Mouse (Mus musculus) liver, postnatal 0 days (tissue): ENCODE results near the gene Chmp6. TPM values are rescaled to one million over a fixed set of nuclear protein-coding genes. Genes with fewer than 3 reads are reported as not detected.
A peak's percentile ranks its signal among the peaks of the same experiment; 100 is the strongest.

Experiments used
- ATAC-seq: fragments of 200-750 bp; cut with Nextera tagmentation; 2 replicates; pipeline ENCODE4 v1.8.0; 2017; ENCODE audit warnings: mild to moderate bottlenecking, moderate library complexity
- DNase-seq: peaks from one replicate; pipeline ENCODE4 v3.0.0-alpha.2; 2016
- H3K27ac ChIP-seq: fragments of 300-500 bp; sonication (generic); 2 replicates; pipeline ENCODE4 v1.5.1; 2014; ENCODE audit warnings: antibody characterized with exemption, moderate library complexity, mild to moderate bottlenecking, low read depth
- H3K27me3 ChIP-seq: fragments of 300-500 bp; sonication (generic); 2 replicates; pipeline ENCODE4 v1.6.1; 2014; ENCODE audit warnings: low read length, control low read depth, mixed read lengths; ENCODE audit not compliant: insufficient read depth
- H3K36me3 ChIP-seq: fragments of 300-500 bp; sonication (generic); replicated peaks from 2 replicates; pipeline ENCODE4 v1.6.1; 2014; ENCODE audit warnings: mild to moderate bottlenecking, control low read depth, low read length, moderate library complexity, mixed read lengths; ENCODE audit not compliant: insufficient read depth
- H3K4me1 ChIP-seq: fragments of 300-500 bp; sonication (generic); 2 replicates; pipeline ENCODE4 v1.6.1; 2014; ENCODE audit warnings: antibody characterized with exemption, mild to moderate bottlenecking, control low read depth; ENCODE audit not compliant: insufficient read depth
- H3K4me2 ChIP-seq: fragments of 300-500 bp; sonication (generic); 2 replicates; pipeline ENCODE4 v1.6.1; 2014; ENCODE audit warnings: low read depth, mild to moderate bottlenecking, low read length, moderate library complexity, mixed read lengths
- H3K4me3 ChIP-seq: fragments of 300-500 bp; sonication (generic); 2 replicates; pipeline ENCODE4 v1.5.1; 2014; ENCODE audit warnings: low read depth, low read length
- H3K9ac ChIP-seq: fragments of 300-500 bp; sonication (generic); replicated peaks from 2 replicates; pipeline ENCODE4 v1.6.1; 2014; ENCODE audit warnings: mild to moderate bottlenecking, moderate library complexity
- H3K9me3 ChIP-seq: fragments of 300-500 bp; sonication (generic); 2 replicates; pipeline ENCODE4 v1.6.1; 2016; ENCODE audit warnings: mild to moderate bottlenecking, control low read depth, low read length, mixed read lengths
- CTCF ChIP-seq: sonication (generic); IDR thresholded peaks from 2 replicates; pipeline ENCODE4 v1.5.1; 2016; ENCODE audit warnings: antibody characterized with exemption, low read depth
- EP300 ChIP-seq: IDR thresholded peaks from 2 replicates; pipeline ENCODE4 v1.6.1; 2016; ENCODE audit warnings: antibody characterized with exemption, low read depth, mild to moderate bottlenecking
- WGBS: fragments of 180-500 bp; shearing (Covaris S2); extraction: QIAGEN DNeasy Blood & Tissue Kit; methylation state at CpG from one replicate; pipeline ENCODE4 v1.1.7; 2014; ENCODE audit not compliant: insufficient replicate concordance; 5-methylcytosine and 5-hydroxymethylcytosine counted together
- polyA plus RNA-seq: library from polyadenylated mRNA; unstranded; fragments of >200 nt; fragmentation: Nextera tagmentation; extraction: Ambion mirVana; gene quantifications from 2 replicates; pipeline ENCODE4 v1.2.1, GENCODE M21; 2015

The Chmp6 gene
- polyA plus RNA-seq, 1 experiment from 2014 or later, result 30.5 TPM

GRCm38 (mm10) chr11:119919432-119919831, 6.2 kb downstream of the Chmp6 start:
- Histone ChIP-seq H3K36me3 (peaks cover 21% of the 10 kb centered on the region), H3K27me3 (no peaks in the 10 kb centered on the region), H3K4me2 (no peak overlapping the region), H3K9ac (no peak overlapping the region), H3K27ac (no peak overlapping the region), H3K4me1 (peaks cover 17% of the 10 kb centered on the region), H3K9me3 (no peaks in the 10 kb centered on the region), H3K4me3 (no peak overlapping the region)
- no peak for DNase-seq
- ATAC-seq, result no peak
- WGBS, result 86% methylated on average over 4 of the region's 4 CpGs
- no peak for TF ChIP-seq CTCF
- TF ChIP-seq EP300, result no peak

GRCm38 (mm10) chr11:119919897-119920296, 6.7 kb downstream of the Chmp6 start:
- TF ChIP-seq EP300, result no peak
- peak; percentile 94 for TF ChIP-seq CTCF
- Histone ChIP-seq H3K27ac (no peak overlapping the region), H3K9me3 (no peaks in the 10 kb centered on the region), H3K27me3 (no peaks in the 10 kb centered on the region), H3K4me2 (no peak overlapping the region), H3K36me3 (peaks cover 21% of the 10 kb centered on the region), H3K4me1 (peaks cover 13% of the 10 kb centered on the region), H3K9ac (no peak overlapping the region), H3K4me3 (no peak overlapping the region)
- DNase-seq (peak; percentile 86), ATAC-seq (peak; percentile 40)
- WGBS, result 66% methylated on average over 8 of the region's 8 CpGs

GRCm38 (mm10) chr11:119920668-119921067, 7.4 kb downstream of the Chmp6 start:
- Histone ChIP-seq H3K4me2 (no peak overlapping the region), H3K27me3 (no peaks in the 10 kb centered on the region), H3K4me1 (peaks cover 5% of the 10 kb centered on the region), H3K9ac (no peak overlapping the region), H3K9me3 (no peaks in the 10 kb centered on the region), H3K27ac (no peak overlapping the region), H3K4me3 (no peak overlapping the region), H3K36me3 (peaks cover 21% of the 10 kb centered on the region)
- ATAC-seq (no peak), DNase-seq (no peak)
- 83% methylated on average over 5 of the region's 5 CpGs for WGBS
- TF ChIP-seq CTCF (no peak), EP300 (no peak)

GRCm38 (mm10) chr11:119925176-119925575, 11.9 kb downstream of the Chmp6 start:
- Histone ChIP-seq H3K4me1 (no peaks in the 10 kb centered on the region; the same call in 1 of the 2 replicates), H3K27ac (peak overlapping the region; percentile 29; the same call in 1 of the 2 replicates), H3K9me3 (no peaks in the 10 kb centered on the region), H3K4me3 (no peak overlapping the region), H3K27me3 (no peaks in the 10 kb centered on the region), H3K36me3 (no peaks in the 10 kb centered on the region), H3K4me2 (no peak overlapping the region), H3K9ac (no peak overlapping the region)
- ATAC-seq, result peak; percentile 49
- WGBS, result 35% methylated on average over 5 of the region's 5 CpGs
- peak; percentile 64 for DNase-seq
- TF ChIP-seq CTCF (no peak), EP300 (no peak)

- no peaks in the 10 kb centered on the region for H3K9me3 ChIP-seq
- H3K4me3 ChIP-seq, result no peak overlapping the region
- no peak for ATAC-seq
- no peaks in the 10 kb centered on the region for H3K27me3 ChIP-seq
- H3K36me3 ChIP-seq, result no peaks in the 10 kb centered on the region
- H3K9ac ChIP-seq, result no peak overlapping the region
- H3K4me1 ChIP-seq, result no peaks in the 10 kb centered on the region; the same call in 1 of the 2 replicates
- WGBS, result 68% methylated on average over 5 of the region's 5 CpGs
- DNase-seq, result no peak
- H3K4me2 ChIP-seq, result no peak overlapping the region
- TF ChIP-seq CTCF (no peak), EP300 (no peak)
- H3K27ac ChIP-seq, result no peak overlapping the region
Observed at GRCm38 (mm10) chr11:119926762-119927161, 13.5 kb downstream of the Chmp6 start.

- no peaks in the 10 kb centered on the region for H3K36me3 ChIP-seq
- H3K4me2 ChIP-seq, result peak overlapping the region; percentile 58
- peak overlapping the region; percentile 20; the same call in 1 of the 2 replicates for H3K4me3 ChIP-seq
- no peaks in the 10 kb centered on the region; the same call in 1 of the 2 replicates for H3K4me1 ChIP-seq
- ATAC-seq (peak; percentile 54), DNase-seq (peak; percentile 66)
- no peak overlapping the region for H3K9ac ChIP-seq
- H3K27ac ChIP-seq, result 0 out of 2 replicates have a peak overlapping the region, but pooled peaks have one; percentile 55
- H3K9me3 ChIP-seq, result no peaks in the 10 kb centered on the region
- 22% methylated on average over 16 of the region's 16 CpGs for WGBS
- no peaks in the 10 kb centered on the region for H3K27me3 ChIP-seq
- TF ChIP-seq CTCF (no peak), EP300 (no peak)
Observed at GRCm38 (mm10) chr11:119928023-119928681, 14.9 kb downstream of the Chmp6 start.
